Mouse (Mus musculus) thymus, postnatal 0 days (tissue): ENCODE data around the gene Myzap. TPM values are rescaled to one million over a fixed set of nuclear protein-coding genes. Genes with fewer than 3 reads are reported as not detected.
"Not testable (repeated sequence)": the region's sequence is repeated elsewhere in the genome, so short reads cannot be mapped to it uniquely, and the experiment has no call there.

Source experiments
- DNase-seq: peaks from one replicate; pipeline ENCODE4 v3.0.0-alpha.2; 2015; ENCODE audit warnings: low spot score
- polyA plus RNA-seq: library from polyadenylated mRNA; unstranded; fragments of >200 nt; fragmentation: Nextera tagmentation; extraction: Ambion mirVana; gene quantifications from 2 replicates; pipeline ENCODE4 v1.2.1, GENCODE M21; 2015

Myzap gene
- polyA plus RNA-seq, 1 experiment from 2014 or later = 14.2 TPM

GRCm38 (mm10) chr9:71484871-71485474 lies 107.2 kb downstream of the Myzap start:
- peak; percentile 41 for DNase-seq

- not testable (repeated sequence) for DNase-seq
These were observed 108.3 kb downstream of the Myzap start for GRCm38 (mm10) chr9:71483872-71484271.

- no peak for DNase-seq
These were observed 111.9 kb downstream of the Myzap start for GRCm38 (mm10) chr9:71480305-71480704.

GRCm38 (mm10) chr9:71479413-71479812 lies 112.7 kb downstream of the Myzap start:
- DNase-seq = no peak

- DNase-seq = no peak
These were observed 113.6 kb downstream of the Myzap start for GRCm38 (mm10) chr9:71478596-71478995.

GRCm38 (mm10) chr9:71476601-71477000 lies 115.6 kb downstream of the Myzap start:
- DNase-seq = no peak

GRCm38 (mm10) chr9:71475536-71475935 lies 116.6 kb downstream of the Myzap start:
- no peak for DNase-seq

GRCm38 (mm10) chr9:71467434-71467833 lies 124.7 kb downstream of the Myzap start:
- DNase-seq = no peak

- DNase-seq = no peak
These were observed 126.0 kb downstream of the Myzap start for GRCm38 (mm10) chr9:71466111-71466510.

- no peak for DNase-seq
These were observed 129.0 kb downstream of the Myzap start for GRCm38 (mm10) chr9:71463072-71463667.

- no peak for DNase-seq
These were observed 135.4 kb downstream of the Myzap start for GRCm38 (mm10) chr9:71456738-71457137.

Other genes starting within 250 kb of the Myzap start
- gene Polr2m, start 106.4 kb downstream of the Myzap start, polyA plus RNA-seq = 212 and 214 TPM in 2 replicates
- 1.1 TPM in 2 replicates for gene Cgnl1, start 179.2 kb upstream of the Myzap start, polyA plus RNA-seq